Mouse (Mus musculus): ENCODE data around the gene Epb41l3. TPM values are rescaled to one million over a fixed set of nuclear protein-coding genes. Genes with fewer than 3 reads are reported as not detected.

Epb41l3 gene
- total and polyA plus RNA-seq, 3 experiments = not detected

- Histone ChIP-seq H3K27me3 (ENCODE audit: control insufficient read depth in 1 of 2, insufficient read depth in 2 of 2, low read length in 2 of 2) (no peaks in the 10 kb centered on the region), H3K36me3 (ENCODE audit: control insufficient read depth in 1 of 2, insufficient read depth in 2 of 2, low read length in 2 of 2) (no peaks in the 10 kb centered on the region), H3K9me3 (replicated peaks; ENCODE audit: insufficient read depth, low read length) (no peaks in the 10 kb centered on the region), H3K4me1 (ENCODE audit: control insufficient read depth in 1 of 2, insufficient read depth in 2 of 2, low read length in 2 of 2) (no peaks in the 10 kb centered on the region), H3K9ac (ENCODE audit: control insufficient read depth, low read depth, low read length, poor library complexity, severe bottlenecking) (no peak overlapping the region), H3K27ac (ENCODE audit: control insufficient read depth, low read depth, low read length) (no peak overlapping the region), H3K79me2 (ENCODE audit: control insufficient read depth, insufficient read depth, low read length, poor library complexity) (no peaks in the 10 kb centered on the region), H3K4me3 (ENCODE audit: control insufficient read depth in 1 of 2, insufficient read depth in 1 of 2, low read depth in 2 of 2, low read length in 2 of 2) (no peak overlapping the region)
- DNase-seq (ENCODE audit: low read depth, low spot score) = no peak
- TF ChIP-seq ETS1 (IDR thresholded peaks at IDR 0.05; ENCODE audit: low read depth, low read length) = no peak
- TF ChIP-seq MAZ (IDR thresholded peaks at IDR 0.05; ENCODE audit: low read depth, low read length) = no peak
- TF ChIP-seq TBP (IDR thresholded peaks at IDR 0.05; ENCODE audit: low read depth, low read length) = no peak
- no peak for TF ChIP-seq BHLHE40 (IDR thresholded peaks at IDR 0.05; ENCODE audit: borderline replicate concordance, low read depth, low read length)
- TF ChIP-seq TCF12 (IDR thresholded peaks at IDR 0.05; ENCODE audit: low read depth, low read length) = no peak
- no peak for TF ChIP-seq MAX (IDR thresholded peaks at IDR 0.05; ENCODE audit: low read length)
- no peak for TF ChIP-seq POLR2AphosphoS5 (IDR thresholded peaks at IDR 0.05; ENCODE audit: borderline replicate concordance, low read depth, low read length)
- no peak for TF ChIP-seq MYC (IDR thresholded peaks at IDR 0.05; ENCODE audit: low read depth, low read length)
- no peak for TF ChIP-seq NELFE (IDR thresholded peaks at IDR 0.05; ENCODE audit: low read depth, low read length)
These were observed 163.9 kb downstream of the Epb41l3 start for GRCm38 (mm10) chr17:69239423-69239822.

GRCm38 (mm10) chr17:69255834-69256233 is 180.4 kb downstream of the Epb41l3 start:
- Histone ChIP-seq H3K4me3 (ENCODE audit: control insufficient read depth in 1 of 2, insufficient read depth in 1 of 2, low read depth in 2 of 2, low read length in 2 of 2) (no peak overlapping the region), H3K27me3 (ENCODE audit: control insufficient read depth in 1 of 2, insufficient read depth in 2 of 2, low read length in 2 of 2) (no peaks in the 10 kb centered on the region), H3K9ac (ENCODE audit: control insufficient read depth, low read depth, low read length, poor library complexity, severe bottlenecking) (no peak overlapping the region), H3K79me2 (ENCODE audit: control insufficient read depth, insufficient read depth, low read length, poor library complexity) (no peaks in the 10 kb centered on the region), H3K4me1 (ENCODE audit: control insufficient read depth in 1 of 2, insufficient read depth in 2 of 2, low read length in 2 of 2) (no peaks in the 10 kb centered on the region), H3K27ac (ENCODE audit: control insufficient read depth, low read depth, low read length) (no peak overlapping the region), H3K9me3 (replicated peaks; ENCODE audit: insufficient read depth, low read length) (no peaks in the 10 kb centered on the region), H3K36me3 (ENCODE audit: control insufficient read depth in 1 of 2, insufficient read depth in 2 of 2, low read length in 2 of 2) (no peaks in the 10 kb centered on the region)
- TF ChIP-seq MYB (IDR thresholded peaks at IDR 0.05; ENCODE audit: low read depth, low read length) (no peak), ELF1 (IDR thresholded peaks at IDR 0.05; ENCODE audit: low read depth, low read length) (no peak), MAFK (IDR thresholded peaks at IDR 0.05; ENCODE audit: borderline replicate concordance, low read depth, low read length) (no peak)
- DNase-seq (ENCODE audit: low read depth, low spot score) = no peak

GRCm38 (mm10) chr17:69256441-69256840 is 181.0 kb downstream of the Epb41l3 start:
- DNase-seq (ENCODE audit: low read depth, low spot score) = no peak
- H3K79me2 ChIP-seq (ENCODE audit: control insufficient read depth, insufficient read depth, low read length, poor library complexity) = no peaks in the 10 kb centered on the region
- H3K9ac ChIP-seq (ENCODE audit: control insufficient read depth, low read depth, low read length, poor library complexity, severe bottlenecking) = no peak overlapping the region
- H3K9me3 ChIP-seq (replicated peaks; ENCODE audit: insufficient read depth, low read length) = no peaks in the 10 kb centered on the region
- H3K27me3 ChIP-seq (ENCODE audit: control insufficient read depth in 1 of 2, insufficient read depth in 2 of 2, low read length in 2 of 2) = no peaks in the 10 kb centered on the region
- no peak for TF ChIP-seq HCFC1 (IDR thresholded peaks at IDR 0.05; ENCODE audit: low read depth, low read length)
- no peak for TF ChIP-seq NELFE (IDR thresholded peaks at IDR 0.05; ENCODE audit: low read depth, low read length)
- TF ChIP-seq JUND (IDR thresholded peaks at IDR 0.05; ENCODE audit: low read depth, low read length) = no peak
- no peak for TF ChIP-seq USF2 (IDR thresholded peaks at IDR 0.05; ENCODE audit: borderline replicate concordance in 1 of 2, insufficient read depth in 1 of 2, low read depth in 1 of 2, low read length in 2 of 2)
- no peak for TF ChIP-seq MYB (IDR thresholded peaks at IDR 0.05; ENCODE audit: low read depth, low read length)
- no peak for TF ChIP-seq SIN3A (IDR thresholded peaks at IDR 0.05; ENCODE audit: low read length)
- TF ChIP-seq TCF12 (IDR thresholded peaks at IDR 0.05; ENCODE audit: low read depth, low read length) = no peak
- no peak for TF ChIP-seq CHD1 (IDR thresholded peaks at IDR 0.05; ENCODE audit: low read depth, low read length)
- no peak for TF ChIP-seq ETS1 (IDR thresholded peaks at IDR 0.05; ENCODE audit: low read depth, low read length)
- no peak for TF ChIP-seq BHLHE40 (IDR thresholded peaks at IDR 0.05; ENCODE audit: borderline replicate concordance, low read depth, low read length)
- TF ChIP-seq ZMIZ1 (IDR thresholded peaks at IDR 0.05; ENCODE audit: low read depth, low read length) = no peak
- TF ChIP-seq MAZ (IDR thresholded peaks at IDR 0.05; ENCODE audit: low read depth, low read length) = no peak
- no peak for TF ChIP-seq SMC3 (IDR thresholded peaks at IDR 0.05; ENCODE audit: low read depth, low read length)
- TF ChIP-seq ZNF384 (IDR thresholded peaks at IDR 0.05; ENCODE audit: low read depth, low read length) = no peak
- no peak for TF ChIP-seq USF1 (IDR thresholded peaks at IDR 0.05; ENCODE audit: low read depth, low read length)
- TF ChIP-seq NRF1 (IDR thresholded peaks at IDR 0.05; ENCODE audit: insufficient read depth, low read depth, low read length, poor library complexity, severe bottlenecking) = no peak
- TF ChIP-seq E2F4 (IDR thresholded peaks at IDR 0.05; ENCODE audit: borderline replicate concordance, low read depth, low read length) = no peak
- no peak for TF ChIP-seq TBP (IDR thresholded peaks at IDR 0.05; ENCODE audit: low read depth, low read length)
- no peak for TF ChIP-seq RAD21 (IDR thresholded peaks at IDR 0.05; ENCODE audit: low read depth, low read length)
- no peak overlapping the region for H3K4me3 ChIP-seq (ENCODE audit: control insufficient read depth in 1 of 2, insufficient read depth in 1 of 2, low read depth in 2 of 2, low read length in 2 of 2)
- H3K27ac ChIP-seq (ENCODE audit: control insufficient read depth, low read depth, low read length) = no peak overlapping the region
- H3K36me3 ChIP-seq (ENCODE audit: control insufficient read depth in 1 of 2, insufficient read depth in 2 of 2, low read length in 2 of 2) = no peaks in the 10 kb centered on the region
- H3K4me1 ChIP-seq (ENCODE audit: control insufficient read depth in 1 of 2, insufficient read depth in 2 of 2, low read length in 2 of 2) = no peaks in the 10 kb centered on the region

Measured in MEL (cell line).